Mouse (Mus musculus) forebrain, embryonic 14.5 days (tissue): Measurements from ENCODE around the gene Cox15. TPM values are rescaled to one million over a fixed set of nuclear protein-coding genes. Genes with fewer than 3 reads are reported as not detected.

Experiments
- ATAC-seq: fragments of 200-750 bp; cut with Nextera tagmentation; 2 replicates; pipeline ENCODE4 v1.8.0; 2017; ENCODE audit warnings: mild to moderate bottlenecking, moderate library complexity
- DNase-seq: peaks from one replicate; pipeline ENCODE4 v3.0.0-alpha.2; 2015; ENCODE audit warnings: low spot score
- H3K27ac ChIP-seq: fragments of 300-500 bp; sonication (generic); 2 replicates; pipeline ENCODE4 v1.5.1; 2014; ENCODE audit warnings: low read depth, mild to moderate bottlenecking, control low read depth, low read length, moderate library complexity
- H3K27me3 ChIP-seq: fragments of 300-500 bp; sonication (generic); replicated peaks from 2 replicates; pipeline ENCODE4 v1.6.1; 2014; ENCODE audit warnings: low read length, control low read depth, mixed read lengths; ENCODE audit not compliant: control insufficient read depth, insufficient read depth
- H3K36me3 ChIP-seq: fragments of 300-500 bp; sonication (generic); 2 replicates; pipeline ENCODE4 v1.6.1; 2014; ENCODE audit warnings: low read length, control low read depth; ENCODE audit not compliant: control insufficient read depth, insufficient read depth
- H3K4me1 ChIP-seq: fragments of 300-500 bp; sonication (generic); 2 replicates; pipeline ENCODE4 v1.6.1; 2014; ENCODE audit warnings: antibody characterized with exemption, low read length, control low read depth; ENCODE audit not compliant: control insufficient read depth, insufficient read depth
- H3K4me2 ChIP-seq: fragments of 300-500 bp; sonication (generic); 2 replicates; pipeline ENCODE4 v1.6.1; 2014; ENCODE audit warnings: mild to moderate bottlenecking, control low read depth, low read length
- H3K4me3 ChIP-seq: fragments of 300-500 bp; sonication (generic); 2 replicates; pipeline ENCODE4 v1.5.1; 2014; ENCODE audit warnings: low read depth, low read length, control low read depth
- H3K9ac ChIP-seq: fragments of 300-500 bp; sonication (generic); 2 replicates; pipeline ENCODE4 v1.6.1; 2014; ENCODE audit warnings: mild to moderate bottlenecking, low read length, control low read depth, moderate library complexity
- H3K9me3 ChIP-seq: fragments of 300-500 bp; sonication (generic); replicated peaks from 2 replicates; pipeline ENCODE4 v1.6.1; 2016; ENCODE audit warnings: low read length, control low read depth, mixed read lengths; ENCODE audit not compliant: control insufficient read depth
- WGBS: fragments of 180-500 bp; shearing (Covaris S2); extraction: QIAGEN DNeasy Blood & Tissue Kit; methylation state at CpG from one replicate; pipeline ENCODE4 v1.1.7; 2014; 5-methylcytosine and 5-hydroxymethylcytosine counted together
- polyA plus RNA-seq: library from polyadenylated mRNA; unstranded; fragments of >200 nt; fragmentation: Nextera tagmentation; extraction: Ambion mirVana; gene quantifications from 2 replicates; pipeline ENCODE4 v1.2.1, GENCODE M21; 2014

The Cox15 gene
- polyA plus RNA-seq, 1 experiment from 2014 or later = 5.7 TPM

GRCm38 (mm10) chr19:43784761-43785160, 32.0 kb upstream of the Cox15 start:
- no peaks in the 10 kb centered on the region for H3K4me1 ChIP-seq
- no peaks in the 10 kb centered on the region for H3K27me3 ChIP-seq
- DNase-seq = no peak
- no peak overlapping the region for H3K4me3 ChIP-seq
- 83% methylated on average over 8 of the region's 8 CpGs for WGBS
- H3K36me3 ChIP-seq = no peaks in the 10 kb centered on the region
- H3K27ac ChIP-seq = no peak overlapping the region
- no peaks in the 10 kb centered on the region for H3K9me3 ChIP-seq
- no peak overlapping the region for H3K4me2 ChIP-seq
- ATAC-seq = no peak
- no peak overlapping the region for H3K9ac ChIP-seq

GRCm38 (mm10) chr19:43781980-43782379, 29.2 kb upstream of the Cox15 start, which contains the start of gene Abcc2:
Gene Abcc2, plus strand, starts transcription at chr19:43782192.
- Histone ChIP-seq H3K9me3 (no peaks in the 10 kb centered on the region), H3K4me3 (no peak within 1 kb of the TSS), H3K27ac (no peak within 1 kb of the TSS), H3K36me3 (no peaks in the 10 kb centered on the region), H3K4me2 (no peak within 1 kb of the TSS), H3K27me3 (no peaks in the 10 kb centered on the region), H3K4me1 (no peaks in the 10 kb centered on the region), H3K9ac (no peak within 1 kb of the TSS)
- ATAC-seq (no peak), DNase-seq (no peak)
- WGBS = 82% methylated on average over 3 of the region's 3 CpGs

- Histone ChIP-seq H3K4me2 (no peak overlapping the region), H3K27me3 (no peaks in the 10 kb centered on the region), H3K36me3 (no peaks in the 10 kb centered on the region), H3K9ac (no peak overlapping the region), H3K9me3 (no peaks in the 10 kb centered on the region), H3K4me1 (no peaks in the 10 kb centered on the region), H3K27ac (no peak overlapping the region), H3K4me3 (no peak overlapping the region)
- ATAC-seq = no peak
- DNase-seq = no peak
- 96% methylated on average over 5 of the region's 5 CpGs for WGBS
Observed at GRCm38 (mm10) chr19:43780391-43780790, 27.6 kb upstream of the Cox15 start.

- WGBS = 76% methylated on average over 2 of the region's 2 CpGs
- Histone ChIP-seq H3K4me2 (no peak overlapping the region), H3K27me3 (no peaks in the 10 kb centered on the region), H3K4me3 (no peak overlapping the region), H3K27ac (no peak overlapping the region), H3K9ac (no peak overlapping the region), H3K9me3 (no peaks in the 10 kb centered on the region), H3K4me1 (no peaks in the 10 kb centered on the region), H3K36me3 (no peaks in the 10 kb centered on the region)
- ATAC-seq (no peak), DNase-seq (no peak)
Observed at GRCm38 (mm10) chr19:43777308-43777707, 24.5 kb upstream of the Cox15 start.

- H3K27ac ChIP-seq = no peak overlapping the region
- no peaks in the 10 kb centered on the region for H3K27me3 ChIP-seq
- no peak overlapping the region for H3K4me3 ChIP-seq
- ATAC-seq (no peak), DNase-seq (no peak)
- H3K9ac ChIP-seq = no peak overlapping the region
- H3K36me3 ChIP-seq = no peaks in the 10 kb centered on the region
- WGBS = 80% methylated on average over 4 of the region's 4 CpGs
- H3K4me2 ChIP-seq = no peak overlapping the region
- no peaks in the 10 kb centered on the region for H3K4me1 ChIP-seq
- H3K9me3 ChIP-seq = no peaks in the 10 kb centered on the region
Observed at GRCm38 (mm10) chr19:43776561-43776960, 23.8 kb upstream of the Cox15 start.

- Histone ChIP-seq H3K36me3 (no peaks in the 10 kb centered on the region), H3K9ac (no peak overlapping the region), H3K4me1 (no peaks in the 10 kb centered on the region), H3K4me3 (no peak overlapping the region), H3K9me3 (no peaks in the 10 kb centered on the region), H3K4me2 (no peak overlapping the region), H3K27ac (no peak overlapping the region), H3K27me3 (no peaks in the 10 kb centered on the region)
- ATAC-seq = no peak
- no peak for DNase-seq
- WGBS = 87% methylated on average over 10 of the region's 10 CpGs
Observed at GRCm38 (mm10) chr19:43775433-43775832, 22.6 kb upstream of the Cox15 start.

- Histone ChIP-seq H3K27ac (no peak overlapping the region), H3K9ac (no peak overlapping the region), H3K36me3 (no peaks in the 10 kb centered on the region), H3K9me3 (no peaks in the 10 kb centered on the region), H3K27me3 (no peaks in the 10 kb centered on the region), H3K4me3 (no peak overlapping the region), H3K4me2 (no peak overlapping the region), H3K4me1 (no peaks in the 10 kb centered on the region)
- no peak for DNase-seq
- no peak for ATAC-seq
- WGBS = 62% methylated on average over 6 of the region's 6 CpGs
Observed at GRCm38 (mm10) chr19:43772311-43772710, 19.5 kb upstream of the Cox15 start.

GRCm38 (mm10) chr19:43771499-43771969, 18.7 kb upstream of the Cox15 start:
- 88% methylated on average over 5 of the region's 5 CpGs for WGBS
- no peaks in the 10 kb centered on the region for H3K4me1 ChIP-seq

GRCm38 (mm10) chr19:43770584-43770983, 17.8 kb upstream of the Cox15 start:
- Histone ChIP-seq H3K36me3 (no peaks in the 10 kb centered on the region), H3K9ac (no peak overlapping the region), H3K4me1 (no peaks in the 10 kb centered on the region), H3K27ac (no peak overlapping the region), H3K4me2 (no peak overlapping the region), H3K9me3 (no peaks in the 10 kb centered on the region), H3K4me3 (no peak overlapping the region), H3K27me3 (no peaks in the 10 kb centered on the region)
- DNase-seq (no peak), ATAC-seq (no peak)
- WGBS = 93% methylated on average over 4 of the region's 4 CpGs

More at GRCm38 (mm10) chr19:43771499-43771969, 18.7 kb upstream of the Cox15 start:
- no peak overlapping the region for H3K27ac ChIP-seq
- no peak overlapping the region for H3K9ac ChIP-seq
- DNase-seq (no peak), ATAC-seq (no peak)
- no peak overlapping the region for H3K4me2 ChIP-seq
- no peaks in the 10 kb centered on the region for H3K27me3 ChIP-seq
- H3K4me3 ChIP-seq = no peak overlapping the region
- H3K36me3 ChIP-seq = no peaks in the 10 kb centered on the region
- H3K9me3 ChIP-seq = no peaks in the 10 kb centered on the region
